Mouse (Mus musculus) ovary, postnatal 14 days (tissue): ENCODE measurements around the gene Tmem51.

ENCODE experiments used
- DNase-seq: peaks from one replicate; pipeline ENCODE4 v3.0.0; 2022; ENCODE audit warnings: low spot score

Tmem51 gene

DNA sequence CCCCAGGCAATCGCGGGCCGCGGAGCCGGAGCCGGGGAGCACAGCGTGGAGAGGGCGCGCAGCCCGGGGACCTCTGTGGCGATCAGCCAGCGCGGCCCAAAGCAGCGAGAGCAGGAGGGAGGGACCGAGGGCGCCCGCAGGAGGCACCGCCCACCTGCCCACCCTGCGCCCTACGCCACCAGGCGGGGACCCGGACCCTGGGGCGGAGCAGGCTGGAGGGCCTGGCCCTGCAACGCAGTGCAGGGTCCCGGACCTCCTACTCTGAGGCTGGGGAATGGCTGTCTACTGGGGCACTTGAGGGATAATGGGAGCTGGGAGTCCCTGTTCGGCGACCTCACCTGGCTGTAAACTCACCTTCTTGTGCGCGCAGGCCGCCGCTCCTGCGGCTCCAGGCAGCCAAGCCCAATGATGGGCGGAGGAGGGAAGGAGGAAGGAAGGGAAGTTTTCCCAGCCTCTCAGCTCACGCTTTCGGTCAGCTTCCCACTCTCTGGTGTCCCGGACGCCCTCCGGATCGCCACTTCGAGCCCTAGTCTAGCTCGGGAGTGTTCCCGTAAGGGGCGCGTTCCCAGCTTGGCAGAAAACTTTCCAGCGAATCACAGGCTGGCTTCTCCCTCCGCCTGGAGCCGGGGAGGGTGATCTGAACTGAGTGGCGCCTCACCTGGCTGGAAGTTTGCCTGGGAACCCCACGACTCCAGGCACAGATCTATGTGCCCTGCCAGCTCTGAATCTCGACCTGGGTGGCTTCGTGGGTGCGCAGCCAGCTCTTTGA, at the start of gene Tmem51:
TSS of gene Tmem51 (minus strand) at position 174 of the 769 bp plus-strand sequence.
- peak; percentile 33 for DNase-seq

- DNase-seq: no peak
Observed at GRCm38 (mm10) chr4:142130162-142130561, 46.1 kb upstream of the Tmem51 start.

DNA sequence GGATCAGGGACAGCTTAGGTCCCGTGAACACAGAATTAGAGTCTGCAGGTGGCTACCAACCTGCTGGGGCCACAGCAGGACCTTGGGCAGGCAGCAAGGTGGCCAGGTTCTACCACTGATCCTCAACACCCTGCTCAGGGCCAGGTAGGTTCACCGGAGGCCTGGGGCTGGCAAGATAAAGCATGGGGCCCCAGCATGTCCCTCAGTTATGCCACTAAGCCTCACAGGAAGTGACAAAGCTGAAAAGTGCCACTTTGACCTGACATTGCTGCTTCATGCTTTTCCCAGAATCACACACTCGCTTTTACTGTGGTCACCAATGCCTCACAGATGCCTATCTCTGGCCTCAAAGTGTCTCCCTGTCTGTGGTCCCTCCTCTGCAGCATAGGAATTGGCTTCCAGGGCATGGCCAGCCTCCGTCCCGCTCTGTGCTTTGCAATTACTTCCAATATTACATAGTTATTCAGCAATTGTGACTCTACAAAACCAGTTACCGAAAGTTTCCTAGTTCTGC, 43.2 kb upstream of the Tmem51 start:
- no peak for DNase-seq

- DNase-seq: no peak
Observed at GRCm38 (mm10) chr4:142126641-142127274, 42.7 kb upstream of the Tmem51 start.

DNA sequence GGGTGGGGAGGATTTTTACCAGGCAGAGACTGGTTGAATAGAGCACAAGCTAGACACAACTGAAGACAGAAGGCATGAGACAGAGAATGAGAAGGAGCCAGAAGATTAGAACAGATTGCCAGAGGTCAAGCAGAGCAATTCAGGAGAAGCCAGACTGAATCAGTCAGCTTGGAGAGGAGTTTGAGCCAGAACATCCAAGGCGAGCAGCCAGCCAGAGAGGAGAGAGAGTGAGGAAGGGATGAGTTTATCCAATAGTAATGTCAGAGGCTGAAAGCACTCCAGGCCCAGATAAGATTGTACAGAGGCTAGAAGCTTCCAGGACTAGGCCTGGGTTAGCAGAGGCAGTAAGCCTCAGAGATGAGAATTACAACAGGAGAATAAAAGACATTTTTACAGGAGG, 37.1 kb upstream of the Tmem51 start:
- DNase-seq: no peak

- DNase-seq: no peak
Observed at GRCm38 (mm10) chr4:142118522-142118921, 34.4 kb upstream of the Tmem51 start.

DNA sequence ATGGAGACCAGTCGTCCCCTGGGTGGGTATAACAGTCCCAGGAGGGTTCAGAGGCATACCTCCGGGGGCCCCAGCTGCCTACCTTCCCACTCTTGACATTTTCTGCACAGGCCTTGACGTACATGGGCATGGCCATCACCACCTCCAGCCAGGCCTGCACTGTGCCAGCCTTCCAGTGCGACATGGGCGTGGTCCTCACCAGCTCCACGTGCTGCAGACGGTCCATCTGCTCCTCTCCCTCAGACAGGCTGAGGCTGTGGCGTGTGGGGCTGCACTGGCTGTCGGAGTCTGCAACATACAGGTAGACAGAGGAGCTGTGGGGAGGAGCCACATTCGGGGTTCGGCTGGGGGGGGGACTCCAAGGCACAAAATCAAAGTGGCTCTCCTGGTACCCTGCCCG, 33.9 kb upstream of the Tmem51 start:
- no peak for DNase-seq

DNA sequence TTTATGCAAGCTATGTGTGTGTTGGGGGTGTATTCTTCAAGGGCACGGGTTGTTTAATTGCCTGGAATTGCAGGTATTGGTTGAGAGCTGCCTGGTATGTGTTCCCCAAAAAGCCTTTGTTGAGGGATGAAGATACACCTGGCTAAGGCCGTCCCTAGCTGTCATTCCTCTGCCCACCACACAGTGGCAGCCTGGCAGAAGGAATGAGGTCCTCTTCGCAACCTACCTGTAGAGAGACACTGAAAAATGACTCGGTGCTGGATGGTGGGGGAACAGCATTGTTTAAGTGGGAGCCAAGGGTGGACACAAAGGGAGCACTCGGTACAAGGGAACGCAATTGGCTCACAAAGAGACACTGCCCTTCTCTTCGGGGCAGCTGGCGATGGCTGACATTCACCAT, 29.2 kb upstream of the Tmem51 start:
- peak; percentile 15 for DNase-seq

DNA sequence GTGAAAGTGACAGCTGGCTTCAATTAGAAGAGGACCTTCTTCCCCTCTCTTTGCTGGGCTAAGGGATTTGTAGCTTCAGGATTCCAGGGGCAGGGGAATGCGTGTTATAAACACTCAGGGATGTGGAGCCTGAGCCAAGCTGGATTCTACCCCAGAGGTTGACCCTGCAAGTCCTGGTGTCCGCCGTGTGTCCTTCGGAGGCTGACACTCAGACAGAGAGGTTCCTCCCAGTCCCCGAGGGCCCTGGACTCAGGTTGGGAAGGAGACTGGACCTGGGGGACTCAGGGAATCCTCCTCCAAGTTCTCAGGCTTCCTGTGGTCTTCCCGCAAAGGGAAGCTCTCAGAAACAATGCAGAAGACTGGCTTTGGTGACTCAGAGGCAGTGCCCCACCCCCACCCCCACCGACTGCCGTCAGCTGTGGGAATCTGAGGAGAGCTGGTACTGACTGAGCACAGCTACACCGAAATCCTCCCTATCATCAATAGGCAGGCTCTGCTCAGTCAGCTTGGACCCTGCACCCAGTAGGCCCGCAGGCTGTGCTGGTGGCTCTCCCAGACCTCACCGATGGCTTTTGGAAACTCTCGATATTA, 19.1 kb upstream of the Tmem51 start:
- no peak for DNase-seq

GRCm38 (mm10) chr4:142098303-142098702, 14.2 kb upstream of the Tmem51 start:
- DNase-seq: peak; percentile 69

- peak; percentile 40 for DNase-seq
Observed at GRCm38 (mm10) chr4:142097871-142098270, 13.8 kb upstream of the Tmem51 start.

- peak; percentile 51 for DNase-seq
Observed at GRCm38 (mm10) chr4:142095513-142096241, 11.6 kb upstream of the Tmem51 start.

GRCm38 (mm10) chr4:142094386-142094785, 10.3 kb upstream of the Tmem51 start:
- DNase-seq: no peak

DNA sequence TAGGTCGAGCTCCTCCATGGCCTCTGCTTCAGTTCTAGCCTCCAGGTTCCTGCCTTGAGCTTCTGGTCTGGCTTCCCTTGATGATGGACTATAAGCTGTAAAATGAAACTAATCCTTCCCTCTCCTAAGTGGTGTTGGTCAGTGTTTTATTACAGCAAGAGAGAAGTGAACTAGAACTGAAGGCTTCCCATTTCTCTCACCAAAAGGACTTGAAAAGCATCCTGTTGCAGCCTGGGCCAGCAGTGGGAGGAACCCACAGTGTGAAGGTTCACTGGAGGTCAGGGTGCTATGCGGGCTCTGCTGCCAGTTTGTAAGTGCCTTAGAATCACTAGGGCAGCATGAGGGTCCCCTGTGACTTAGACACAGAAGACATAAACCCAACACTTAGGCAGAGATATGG, 7.0 kb upstream of the Tmem51 start:
- no peak for DNase-seq

GRCm38 (mm10) chr4:142089966-142090365, 5.9 kb upstream of the Tmem51 start:
- DNase-seq: no peak

GRCm38 (mm10) chr4:142088836-142089235, 4.7 kb upstream of the Tmem51 start:
- no peak for DNase-seq

- no peak for DNase-seq
Observed at GRCm38 (mm10) chr4:142088409-142088808, 4.3 kb upstream of the Tmem51 start.

DNA sequence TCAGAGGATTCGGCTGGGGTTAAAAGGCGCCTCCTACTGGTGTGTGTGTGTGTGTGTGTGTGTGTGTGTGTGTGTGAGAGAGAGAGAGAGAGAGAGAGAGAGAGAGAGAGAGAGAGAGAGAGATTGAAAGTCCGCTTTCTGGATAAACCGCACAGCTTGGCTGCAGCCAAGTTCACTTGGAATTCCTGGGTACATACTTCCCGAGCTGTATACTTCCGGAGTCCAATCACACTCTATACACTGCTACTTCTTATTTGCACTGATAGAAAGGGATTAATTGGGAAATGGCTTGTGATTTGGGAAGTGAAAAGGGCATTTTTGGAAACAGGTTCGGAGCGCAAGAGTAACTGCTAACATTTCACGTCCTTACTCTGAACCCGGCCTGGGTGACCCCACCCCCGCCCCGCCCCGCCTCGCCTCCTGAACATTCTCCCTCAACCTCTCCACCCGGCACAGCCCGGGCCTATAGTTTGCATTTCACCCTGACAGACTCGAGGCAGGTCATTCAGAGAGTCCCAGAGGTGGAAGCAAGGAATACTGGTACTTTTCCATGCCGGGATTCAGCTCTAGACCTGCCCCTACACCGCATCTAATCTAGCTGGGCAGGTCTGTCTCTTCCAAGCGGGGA, 946 bp upstream of the Tmem51 start:
- DNase-seq: no peak

- DNase-seq: peak; percentile 57
Observed at GRCm38 (mm10) chr4:142083762-142084130, 358 bp downstream of the Tmem51 start.

DNA sequence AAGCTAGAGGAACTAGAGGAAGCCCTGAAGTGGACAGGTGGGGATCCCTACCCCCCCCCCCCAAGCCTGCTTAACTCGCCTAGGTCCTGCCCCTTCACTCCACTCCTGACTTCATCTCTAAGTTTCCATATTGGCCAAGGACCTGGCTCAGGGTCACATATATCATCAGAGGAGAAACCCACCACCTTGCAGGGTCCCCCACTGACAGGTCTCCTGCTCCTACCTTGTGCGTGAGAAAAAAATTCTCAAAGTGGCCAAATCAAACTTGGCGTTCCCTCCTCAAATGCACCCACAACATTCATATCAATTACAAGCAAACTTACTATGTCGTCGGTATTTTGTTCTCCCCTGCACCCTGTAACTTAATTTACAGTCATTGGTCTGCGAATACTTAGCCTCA, 911 bp downstream of the Tmem51 start:
- no peak for DNase-seq

DNA sequence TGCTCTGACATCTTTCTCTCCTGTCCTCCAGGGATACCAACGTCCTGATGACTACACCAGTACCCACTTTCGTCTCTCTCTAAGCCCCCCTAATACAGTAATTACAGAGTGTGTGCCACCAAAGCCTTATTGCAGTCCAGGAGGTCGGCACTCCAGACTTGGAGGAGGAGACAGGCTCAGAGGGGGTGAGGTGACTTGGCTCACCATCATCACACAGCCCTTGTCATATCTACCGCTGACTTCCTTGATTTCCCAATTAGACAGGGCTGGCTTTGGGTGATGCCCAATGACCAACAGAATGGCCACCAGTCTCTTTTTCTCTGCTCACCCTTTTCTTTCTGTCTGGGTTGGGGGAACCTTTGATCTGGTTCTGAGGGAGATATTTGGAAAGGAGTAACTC, 1.4 kb downstream of the Tmem51 start:
- DNase-seq: no peak
